Mouse (Mus musculus): ENCODE results near the gene Trappc12.

Gene Trappc12

DNA sequence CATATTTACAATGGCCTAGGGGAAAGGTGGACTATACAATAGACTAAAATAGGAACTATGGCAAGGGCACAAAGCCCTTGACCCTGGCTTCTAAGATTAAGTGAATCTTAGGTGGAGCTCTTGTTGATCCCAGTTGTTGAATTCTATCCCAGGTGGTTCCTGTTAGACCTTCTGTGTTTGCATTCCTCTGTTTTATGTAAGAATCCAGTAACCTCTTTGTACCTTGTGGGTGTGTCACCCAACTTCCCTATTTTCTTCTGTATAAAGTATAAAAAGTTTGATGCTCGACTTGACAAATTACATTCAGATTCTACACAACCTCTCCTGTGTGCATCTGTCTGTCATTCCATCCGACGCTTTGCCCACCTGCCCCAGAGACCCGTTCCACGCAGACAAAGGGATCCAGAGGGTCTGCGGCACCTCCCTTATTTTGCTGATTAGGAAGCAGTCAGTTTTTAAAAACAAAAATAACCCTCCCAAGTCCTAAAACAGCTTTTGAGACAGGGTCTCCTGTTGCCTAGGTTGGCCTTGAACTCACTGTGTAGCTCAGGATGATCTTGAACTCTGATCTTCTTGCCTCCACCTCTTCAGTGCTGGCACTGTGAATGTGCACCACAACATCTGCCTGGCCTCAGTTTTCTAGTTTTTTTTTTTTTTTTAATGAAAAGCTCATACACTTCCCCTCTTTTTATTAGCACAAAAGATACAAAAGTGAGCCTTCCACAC lies 16.6 kb downstream of the Trappc12 start:
- peak; percentile 64 for DNase-seq (ENCODE audit: low read depth, low spot score)

DNA sequence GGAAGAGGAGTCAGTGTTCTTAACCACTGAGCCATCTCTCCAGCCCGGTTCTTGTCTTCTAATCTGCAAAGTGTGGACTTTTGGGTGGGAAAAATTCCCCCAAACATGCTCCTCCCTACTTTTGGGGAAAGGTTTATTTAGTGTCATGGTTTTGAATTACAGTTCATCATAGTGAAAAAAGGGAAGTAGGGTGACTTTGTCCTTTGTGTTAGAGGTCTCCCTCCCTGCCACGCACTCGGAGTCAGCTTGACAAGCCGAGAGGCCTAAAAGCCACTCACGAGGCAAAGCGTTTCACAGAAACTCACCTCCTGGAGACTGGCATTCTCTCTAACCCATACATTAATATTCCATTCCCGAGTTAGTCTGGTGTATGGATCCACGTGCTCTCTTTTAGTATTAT lies 17.6 kb downstream of the Trappc12 start:
- DNase-seq (ENCODE audit: low read depth, low spot score), result peak; percentile 64

DNA sequence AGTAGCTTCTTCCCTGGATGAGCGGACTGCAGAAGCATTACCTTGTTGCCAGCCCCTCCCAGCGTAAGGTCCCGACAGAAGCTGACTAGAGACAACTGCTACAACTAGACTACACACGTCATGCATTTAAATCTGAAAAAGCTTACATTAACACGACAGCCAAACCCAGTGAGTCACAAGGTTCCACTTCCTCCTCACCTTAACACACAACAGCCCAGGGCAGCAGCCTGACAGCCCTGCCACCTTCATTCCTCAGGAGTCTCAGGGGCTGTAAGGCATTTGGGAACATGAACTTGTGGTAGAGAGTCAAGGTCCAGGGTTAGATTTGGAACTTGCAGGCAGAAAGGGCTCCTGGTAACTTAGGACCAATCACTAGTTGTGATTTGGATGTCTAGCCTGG lies 23.2 kb downstream of the Trappc12 start:
- peak; percentile 67 for DNase-seq (ENCODE audit: low read depth, low spot score)

DNA sequence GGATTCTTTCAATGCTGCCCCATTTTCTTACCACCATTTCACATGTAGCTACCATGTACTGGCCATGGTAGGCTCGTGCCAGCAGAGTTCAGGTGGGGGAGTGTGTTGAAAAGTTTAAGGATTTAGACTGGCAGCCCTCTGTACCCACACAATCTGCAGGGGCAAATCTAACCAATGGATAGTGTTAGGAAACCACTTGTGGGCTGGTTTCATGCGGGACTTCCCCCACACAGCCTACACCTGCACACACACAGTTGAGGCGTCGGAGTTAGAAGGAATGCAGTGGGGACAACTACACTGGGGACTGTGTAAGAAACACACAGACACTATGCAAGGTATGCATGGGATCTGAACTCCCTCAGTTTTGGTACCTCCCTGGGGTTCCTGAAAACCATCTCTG lies 24.1 kb downstream of the Trappc12 start:
- DNase-seq (ENCODE audit: low read depth, low spot score), result no peak

GRCm38 (mm10) chr12:28724366-28724765 lies 25.9 kb downstream of the Trappc12 start:
- no peak for DNase-seq (ENCODE audit: low read depth, low spot score)

DNA sequence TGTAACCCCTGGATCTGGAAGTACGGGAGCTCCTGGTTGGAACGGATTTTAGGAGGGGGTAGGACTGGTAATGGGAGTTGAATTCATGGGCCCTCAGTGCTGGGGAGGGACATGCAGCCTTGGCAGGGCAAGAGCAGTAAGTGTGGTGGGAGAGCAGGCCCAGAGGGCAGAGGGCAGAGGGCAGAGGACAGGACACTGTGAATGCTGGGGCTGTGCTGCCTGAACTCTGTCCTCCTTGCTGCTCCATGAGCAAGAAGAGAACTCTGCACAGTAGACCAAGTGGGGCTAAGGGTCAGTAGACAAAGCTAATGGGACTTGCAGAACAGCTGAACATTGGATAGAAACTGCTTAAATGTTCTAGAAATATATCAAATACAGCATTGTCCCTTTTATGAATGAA lies 32.2 kb downstream of the Trappc12 start:
- DNase-seq (ENCODE audit: low read depth, low spot score), result no peak

DNA sequence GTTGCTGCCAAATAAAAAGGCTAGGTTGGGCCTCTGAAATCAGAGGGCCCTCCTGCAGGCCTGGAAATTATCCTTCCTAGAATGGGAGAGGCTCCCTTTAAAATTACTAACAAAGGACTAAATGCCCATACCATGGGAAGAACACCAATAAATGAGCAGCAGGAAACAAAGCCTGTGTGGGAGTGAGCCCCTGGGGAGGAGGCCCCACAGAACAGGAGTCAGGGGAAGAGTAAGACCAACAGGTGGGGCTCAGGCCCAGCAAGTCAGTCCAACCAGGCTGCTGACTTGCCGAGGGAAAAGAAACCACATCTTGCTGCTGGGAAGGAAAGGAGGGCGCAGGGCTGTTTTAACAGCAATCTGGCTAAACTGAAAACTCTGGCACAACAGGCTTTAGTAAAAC lies 33.2 kb downstream of the Trappc12 start:
- peak; percentile 52 for DNase-seq (ENCODE audit: low read depth, low spot score)

- no peak for DNase-seq (ENCODE audit: low read depth, low spot score)
Observed at GRCm38 (mm10) chr12:28714822-28715632, 35.2 kb downstream of the Trappc12 start.

DNA sequence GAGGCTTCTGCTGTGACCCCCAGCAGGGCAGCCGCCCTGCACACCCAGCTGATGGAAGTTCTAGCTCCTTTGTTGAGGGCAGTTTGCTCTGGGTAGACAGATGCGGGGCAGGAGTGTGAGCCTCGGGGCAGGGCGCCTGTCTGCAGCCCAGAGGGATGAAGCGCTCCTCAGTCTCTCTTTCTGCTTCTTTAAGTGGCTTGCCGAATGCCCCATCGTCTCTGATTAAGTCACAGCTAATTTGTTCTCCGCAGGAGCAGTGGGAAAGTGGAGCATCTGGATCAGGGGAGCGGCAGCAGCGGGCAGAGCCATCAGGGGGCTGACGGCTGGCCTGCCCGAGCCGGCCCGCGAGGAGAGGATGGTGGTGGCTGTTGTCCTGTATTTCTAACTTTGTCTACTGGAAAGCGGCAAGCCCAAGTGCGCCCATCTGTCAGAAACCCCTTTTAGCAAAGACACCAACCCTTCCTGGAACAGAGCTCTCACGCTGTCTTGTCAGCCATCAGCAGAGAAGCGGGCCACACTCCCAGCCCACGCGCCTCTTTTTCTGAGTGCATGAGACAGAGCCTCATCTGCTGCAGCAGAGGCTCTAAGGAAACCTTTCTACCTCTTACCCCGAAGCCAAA lies 39.6 kb downstream of the Trappc12 start:
- no peak for DNase-seq (ENCODE audit: low read depth, low spot score)

- no peak for DNase-seq (ENCODE audit: low read depth, low spot score)
Observed at GRCm38 (mm10) chr12:28708154-28708553, 42.1 kb downstream of the Trappc12 start.

GRCm38 (mm10) chr12:28705204-28705603 lies 45.1 kb downstream of the Trappc12 start:
- no peak for DNase-seq (ENCODE audit: low read depth, low spot score)

DNA sequence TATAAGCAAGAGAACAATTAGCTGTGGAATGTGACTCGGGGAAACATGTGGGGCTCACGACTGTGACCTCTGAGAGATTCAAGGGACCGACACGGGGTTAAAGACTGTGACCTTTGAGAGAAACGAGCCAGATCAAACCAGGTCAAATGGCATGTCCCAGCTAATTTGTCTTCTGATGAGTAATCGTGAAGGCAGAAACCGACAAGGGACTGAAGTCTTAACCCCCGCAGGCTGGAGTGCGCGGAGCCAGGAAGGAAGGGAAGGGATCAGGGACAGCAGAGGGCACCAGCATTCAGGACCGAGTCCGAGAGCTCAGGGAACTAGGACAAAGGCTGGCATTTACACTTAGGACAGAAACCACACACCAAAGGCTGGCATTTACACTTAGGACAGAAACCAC lies 45.9 kb downstream of the Trappc12 start:
- DNase-seq (ENCODE audit: low read depth, low spot score), result peak; percentile 56

DNA sequence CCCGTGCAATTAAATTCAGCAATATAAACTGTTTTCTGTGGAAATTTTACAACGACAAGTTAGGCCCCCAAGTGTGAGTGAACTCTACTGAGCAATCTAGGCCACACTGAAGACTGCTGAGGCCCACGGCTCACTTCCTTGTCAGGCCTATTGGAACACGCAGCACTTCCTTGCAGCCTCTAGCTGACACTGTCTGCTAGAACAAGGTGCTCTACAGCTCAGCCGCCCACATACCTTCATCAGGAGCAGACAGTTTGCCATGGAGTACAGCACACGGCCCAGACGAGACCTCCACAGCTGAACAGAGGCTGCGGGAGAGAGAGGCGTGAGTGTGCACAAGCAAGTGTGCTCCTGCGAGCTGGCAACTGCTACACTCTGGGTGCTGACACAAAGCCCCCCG lies 49.0 kb downstream of the Trappc12 start:
- DNase-seq (ENCODE audit: low read depth, low spot score), result peak; percentile 33

DNA sequence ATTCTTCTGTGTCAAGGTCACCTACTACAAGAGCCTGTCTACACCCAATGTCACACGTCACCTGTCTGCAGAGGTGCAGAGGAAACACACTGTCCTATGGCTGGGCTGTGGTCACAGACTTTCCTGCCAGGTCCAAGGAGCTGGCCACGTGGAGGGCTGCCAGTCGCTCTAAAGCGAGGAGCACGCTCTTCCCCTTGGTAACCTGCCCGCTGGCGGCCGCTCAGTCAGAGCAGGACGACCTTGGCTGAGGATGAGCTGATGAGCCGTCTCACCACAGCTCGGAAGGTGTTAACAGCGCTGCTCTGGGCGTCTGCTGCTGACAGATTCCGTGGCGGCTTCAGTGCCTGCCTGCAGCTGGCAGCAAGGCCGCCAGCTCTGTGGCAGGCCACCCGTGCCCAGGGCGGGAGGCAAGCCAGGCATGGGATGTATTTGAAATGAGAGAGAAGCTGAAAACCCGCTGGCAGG lies 49.7 kb downstream of the Trappc12 start:
- DNase-seq (ENCODE audit: low read depth, low spot score), result peak; percentile 62

GRCm38 (mm10) chr12:28700101-28700511 lies 50.2 kb downstream of the Trappc12 start:
- DNase-seq (ENCODE audit: low read depth, low spot score), result peak; percentile 37

DNA sequence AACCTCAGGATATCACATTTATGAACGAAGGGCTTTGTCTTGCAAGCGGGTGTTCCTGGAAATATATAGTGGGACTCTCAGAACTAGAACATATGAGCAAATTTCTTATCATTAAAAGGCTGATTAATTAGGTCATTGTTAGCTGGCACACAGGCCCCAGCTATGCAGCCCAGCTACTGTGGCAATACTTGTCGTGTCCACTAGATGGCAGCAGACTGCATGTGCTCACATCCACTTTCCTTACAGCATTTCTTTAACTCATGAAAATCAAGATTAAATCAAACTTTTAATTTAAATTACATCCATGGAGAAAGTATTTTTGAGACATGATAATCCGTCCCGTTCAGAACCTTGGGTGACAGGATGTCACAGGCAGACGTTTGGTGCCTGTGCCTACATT lies 50.6 kb downstream of the Trappc12 start:
- peak; percentile 72 for DNase-seq (ENCODE audit: low read depth, low spot score)

DNA sequence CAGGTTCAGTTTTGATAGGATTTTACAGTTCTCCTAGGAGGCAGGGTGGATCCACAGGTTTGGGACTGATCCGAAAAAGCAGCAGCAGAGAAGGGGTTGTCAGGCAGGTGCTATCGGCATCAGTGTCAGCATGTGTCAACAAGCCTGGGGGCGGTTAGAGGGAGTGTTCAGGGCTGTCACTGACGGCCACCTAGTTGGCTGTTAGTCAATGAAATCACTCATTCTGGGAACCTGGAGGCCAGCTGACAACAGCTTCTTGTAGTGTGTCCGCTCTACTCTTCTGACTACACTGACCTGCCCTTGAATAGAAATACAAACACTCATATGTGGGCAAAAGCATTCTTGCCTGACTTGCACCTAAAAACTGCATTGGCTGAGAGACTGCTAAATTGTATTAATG lies 51.2 kb downstream of the Trappc12 start:
- no peak for DNase-seq (ENCODE audit: low read depth, low spot score)

- no peak for DNase-seq (ENCODE audit: low read depth, low spot score)
Observed at GRCm38 (mm10) chr12:28697821-28698595, 52.3 kb downstream of the Trappc12 start.

GRCm38 (mm10) chr12:28694776-28695175 lies 55.5 kb downstream of the Trappc12 start:
- no peak for DNase-seq (ENCODE audit: low read depth, low spot score)

DNA sequence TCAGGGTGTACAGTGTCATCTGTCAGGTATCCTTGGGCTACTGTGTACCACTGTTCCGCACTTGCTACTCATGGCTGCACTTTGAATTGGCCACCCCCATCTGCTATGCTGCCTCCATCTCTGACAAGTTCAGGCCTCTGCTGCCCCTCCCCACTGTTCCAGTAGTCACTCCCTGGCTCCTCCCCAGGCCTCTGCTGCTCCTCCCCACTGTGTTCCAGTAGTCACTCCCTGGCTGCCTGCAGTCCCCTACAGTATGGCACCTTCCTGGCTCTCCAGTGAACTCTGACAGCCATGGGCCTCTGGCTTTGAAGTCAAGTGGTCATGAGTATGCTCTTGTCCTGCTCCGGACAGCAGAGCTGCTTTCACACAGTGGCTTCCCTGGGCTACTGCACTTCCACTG lies 56.0 kb downstream of the Trappc12 start:
- DNase-seq (ENCODE audit: low read depth, low spot score), result peak; percentile 95

DNA sequence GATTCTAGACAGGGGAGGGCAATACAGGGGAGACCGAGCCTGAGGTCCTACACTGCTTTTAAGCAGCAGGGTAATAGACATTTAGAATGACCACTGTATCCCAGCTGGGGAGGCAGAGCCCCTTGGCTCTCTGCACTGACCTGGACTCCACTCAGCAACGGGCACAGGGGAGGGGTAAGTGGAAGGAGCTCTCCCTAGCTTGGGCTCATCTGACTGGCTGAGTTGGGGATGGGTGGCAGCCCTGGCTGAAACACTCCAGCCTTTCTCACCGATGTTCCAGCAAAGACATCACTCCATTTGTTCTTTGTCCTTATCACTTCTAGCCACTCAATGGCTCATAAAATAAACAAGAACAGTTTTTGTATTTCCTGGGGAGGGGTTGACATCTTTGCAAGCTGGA lies 56.5 kb downstream of the Trappc12 start:
- no peak for DNase-seq (ENCODE audit: low read depth, low spot score)

GRCm38 (mm10) chr12:28690730-28691129 lies 59.5 kb downstream of the Trappc12 start:
- no peak for DNase-seq (ENCODE audit: low read depth, low spot score)
